Mouse (Mus musculus) retina, embryonic 14.5 days (tissue): Measurements from ENCODE around the gene Gmds.
A peak's percentile ranks its signal among the peaks of the same experiment; 100 is the strongest.

Experiments used
- DNase-seq: peaks from one replicate; pipeline ENCODE4 v3.0.0-alpha.2; 2015; ENCODE audit warnings: low spot score

Gene Gmds

GRCm38 (mm10) chr13:32161567-32161966, 177.0 kb downstream of the Gmds start:
- no peak for DNase-seq

- DNase-seq: no peak
Measured at GRCm38 (mm10) chr13:32158240-32158639, 180.3 kb downstream of the Gmds start.

- no peak for DNase-seq
Measured at GRCm38 (mm10) chr13:32145916-32146315, 192.6 kb downstream of the Gmds start.

GRCm38 (mm10) chr13:32145179-32145578, 193.4 kb downstream of the Gmds start:
- DNase-seq: no peak

GRCm38 (mm10) chr13:32143651-32144050, 194.9 kb downstream of the Gmds start:
- no peak for DNase-seq

- DNase-seq: peak; percentile 3
Measured at GRCm38 (mm10) chr13:32134663-32135273, 203.8 kb downstream of the Gmds start.

GRCm38 (mm10) chr13:32129970-32130369, 208.6 kb downstream of the Gmds start:
- no peak for DNase-seq

GRCm38 (mm10) chr13:32118386-32118785, 220.2 kb downstream of the Gmds start:
- DNase-seq: no peak

- DNase-seq: no peak
Measured at GRCm38 (mm10) chr13:32115468-32115867, 223.1 kb downstream of the Gmds start.

- DNase-seq: no peak
Measured at GRCm38 (mm10) chr13:32113875-32114274, 224.7 kb downstream of the Gmds start.

GRCm38 (mm10) chr13:32088303-32088977, 250.1 kb downstream of the Gmds start:
- DNase-seq: no peak

GRCm38 (mm10) chr13:32080520-32081249, 257.9 kb downstream of the Gmds start:
- DNase-seq: no peak

GRCm38 (mm10) chr13:32073630-32074029, 264.9 kb downstream of the Gmds start:
- no peak for DNase-seq

- peak; percentile 22 for DNase-seq
Measured at GRCm38 (mm10) chr13:32055321-32055720, 283.2 kb downstream of the Gmds start.

- no peak for DNase-seq
Measured at GRCm38 (mm10) chr13:32053587-32053986, 285.0 kb downstream of the Gmds start.

GRCm38 (mm10) chr13:32047980-32048959, 290.3 kb downstream of the Gmds start:
- DNase-seq: no peak

- DNase-seq: no peak
Measured at GRCm38 (mm10) chr13:32046961-32047360, 291.6 kb downstream of the Gmds start.

GRCm38 (mm10) chr13:32042748-32043147, 295.8 kb downstream of the Gmds start:
- no peak for DNase-seq

- no peak for DNase-seq
Measured at GRCm38 (mm10) chr13:32040822-32041221, 297.7 kb downstream of the Gmds start.

- no peak for DNase-seq
Measured at GRCm38 (mm10) chr13:32036902-32037301, 301.6 kb downstream of the Gmds start.

GRCm38 (mm10) chr13:32034799-32035448, 303.6 kb downstream of the Gmds start:
- no peak for DNase-seq
